Mouse (Mus musculus) liver, embryonic 18 days (tissue): ENCODE results near the gene Mlh1. TPM values are rescaled to one million over a fixed set of nuclear protein-coding genes. Genes with fewer than 3 reads are reported as not detected.

Experiments used
- polyA plus RNA-seq: library from polyadenylated mRNA; depleted of rRNA; stranded (reverse); fragments of >200 nt; gene quantifications from 2 replicates; pipeline ENCODE4 v1.2.3, GENCODE M21; 2012; rRNA removed

Mlh1 gene
- polyA plus RNA-seq, result 14.8 TPM in 2 replicates

GRCm38 (mm10) chr9:111271434-111272160, at the start of gene Mlh1, which contains the start of gene Epm2aip1:
TSS of gene Mlh1 (minus strand) at chr9:111271791.
TSS of gene Epm2aip1 (plus strand) at chr9:111271929.

GRCm38 (mm10) chr9:111311031-111311842, 39.6 kb upstream of the Mlh1 start, which contains the start of gene Trank1:
TSS of gene Trank1 (plus strand) at chr9:111311739.

Other genes with a start within 250 kb of the Mlh1 start
- 5.9 and 7.2 TPM in 2 replicates for gene Ccrl2, start 214.3 kb downstream of the Mlh1 start, polyA plus RNA-seq
- gene Lrrfip2, start 154.2 kb downstream of the Mlh1 start, polyA plus RNA-seq, result 14.7 and 16.1 TPM in 2 replicates
- 12.2 and 12.8 TPM in 2 replicates for gene Epm2aip1, start 138 bp upstream of the Mlh1 start, polyA plus RNA-seq
- gene Trank1, start 39.9 kb upstream of the Mlh1 start, polyA plus RNA-seq, result 0.06 TPM in 2 replicates
- gene Dclk3, start 167.3 kb upstream of the Mlh1 start, polyA plus RNA-seq, result 0.23 and 0.30 TPM in 2 replicates